Mouse (Mus musculus): ENCODE results near the gene Cbx3. TPM values are rescaled to one million over a fixed set of nuclear protein-coding genes. Genes with fewer than 3 reads are reported as not detected.
"Not testable (repeated sequence)": the region's sequence is repeated elsewhere in the genome, so short reads cannot be mapped to it uniquely, and the experiment has no call there.

Cbx3 gene
- polyA plus RNA-seq, 1 experiment from 2014 or later = 509 TPM

DNA sequence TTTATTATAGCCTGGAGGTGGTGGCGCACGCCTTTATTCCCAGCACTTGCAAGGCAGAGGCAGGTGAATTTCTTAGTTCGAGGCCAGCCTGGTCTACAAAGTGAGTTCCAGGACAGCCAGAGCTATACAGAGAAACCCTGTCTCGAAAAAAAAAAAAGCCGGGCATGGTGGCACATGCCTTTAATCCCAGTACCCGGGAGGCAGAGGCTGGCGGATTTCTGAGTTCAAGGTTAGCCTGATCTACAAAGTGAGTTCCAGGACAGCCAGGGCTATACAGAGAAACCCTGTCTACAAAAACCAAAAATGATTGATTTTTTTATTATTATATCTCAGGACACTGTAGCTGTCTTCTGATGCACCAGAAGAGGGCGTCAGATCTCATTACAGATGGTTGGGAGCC is 14.4 kb downstream of the Cbx3 start:
- H3K4me1 ChIP-seq (replicated peaks; ENCODE audit: control insufficient read depth, insufficient read depth, low read length); ATAC-seq (ENCODE audit: low read depth); H3K9ac ChIP-seq (ENCODE audit: low read length); H3K4me2 ChIP-seq (ENCODE audit: low read depth, low read length); H3K4me3 ChIP-seq (ENCODE audit: low read length); H3K27me3 ChIP-seq (ENCODE audit: control insufficient read depth, insufficient read depth, low read depth, low read length); H3K27ac ChIP-seq (ENCODE audit: low read length); H3K9me3 ChIP-seq (ENCODE audit: control insufficient read depth, low read length): not testable (repeated sequence)
- 87% methylated on average over 8 of the region's 8 CpGs for WGBS
- peaks cover 27% of the 10 kb centered on the region for H3K36me3 ChIP-seq (ENCODE audit: control insufficient read depth, insufficient read depth, low read length)

DNA sequence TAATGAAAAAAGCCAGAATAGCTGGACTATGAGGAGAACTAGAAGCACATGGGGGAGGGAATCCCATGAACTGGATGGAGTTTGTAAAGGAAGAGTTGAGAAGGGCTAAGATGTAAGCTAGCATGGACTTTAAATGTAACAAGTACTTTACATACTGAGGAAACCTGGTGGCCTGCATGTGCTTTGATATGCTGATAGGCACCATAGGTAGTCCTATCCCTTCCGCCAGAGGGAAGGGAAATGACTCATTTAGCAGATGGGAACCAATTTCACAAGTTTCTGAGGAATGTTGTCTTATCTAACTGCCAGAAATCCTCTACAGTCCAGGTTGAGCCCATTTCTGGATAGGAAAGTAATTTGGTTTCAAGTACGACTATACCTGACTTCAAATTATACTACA is 15.5 kb downstream of the Cbx3 start:
- H3K27me3 ChIP-seq (ENCODE audit: control insufficient read depth, insufficient read depth, low read depth, low read length) = no peaks in the 10 kb centered on the region
- no peak overlapping the region for H3K27ac ChIP-seq (ENCODE audit: low read length)
- 53% methylated on average over 2 of the region's 2 CpGs for WGBS
- H3K9ac ChIP-seq (ENCODE audit: low read length) = no peak overlapping the region
- no peak for ATAC-seq (ENCODE audit: low read depth)
- no peaks in the 10 kb centered on the region for H3K4me1 ChIP-seq (replicated peaks; ENCODE audit: control insufficient read depth, insufficient read depth, low read length)
- H3K4me2 ChIP-seq (ENCODE audit: low read depth, low read length) = no peak overlapping the region
- H3K4me3 ChIP-seq (ENCODE audit: low read length) = no peak overlapping the region
- H3K36me3 ChIP-seq (ENCODE audit: control insufficient read depth, insufficient read depth, low read length) = peaks cover 19% of the 10 kb centered on the region
- no peaks in the 10 kb centered on the region; the same call in none of the 2 replicates for H3K9me3 ChIP-seq (ENCODE audit: control insufficient read depth, low read length)

DNA sequence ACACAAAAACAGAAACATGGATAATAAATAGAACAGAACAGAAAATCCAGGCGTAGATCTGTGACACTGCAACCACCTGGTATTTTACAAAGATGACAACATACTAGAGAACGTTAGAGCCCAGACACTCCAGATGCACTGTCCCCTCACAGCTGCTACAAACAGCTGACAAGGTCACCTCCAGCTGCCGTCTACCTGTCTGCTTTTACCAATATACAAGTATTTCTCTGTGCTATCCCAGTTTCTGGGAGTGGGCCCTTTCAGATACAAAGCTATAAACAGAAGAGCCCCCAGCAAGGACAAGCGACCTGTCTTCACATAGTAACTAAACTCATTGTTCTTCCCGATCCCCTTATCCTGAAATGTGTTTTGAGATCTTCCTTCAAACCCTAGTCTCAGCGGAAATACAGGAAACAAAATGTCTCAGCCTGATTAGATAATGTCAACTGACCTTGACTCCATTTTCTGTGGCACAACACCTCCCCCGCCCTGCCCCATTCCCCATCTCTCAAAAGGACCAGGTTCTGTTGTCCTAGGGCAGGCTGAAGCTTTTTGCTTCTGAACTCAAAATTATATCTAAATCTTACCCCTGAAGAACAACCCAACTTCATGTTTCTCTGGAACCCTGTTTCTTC is 16.0 kb downstream of the Cbx3 start:
- peaks cover 15% of the 10 kb centered on the region for H3K36me3 ChIP-seq (ENCODE audit: control insufficient read depth, insufficient read depth, low read length)
- 41% methylated on average over 7 of the region's 7 CpGs for WGBS
- no peaks in the 10 kb centered on the region for H3K27me3 ChIP-seq (ENCODE audit: control insufficient read depth, insufficient read depth, low read depth, low read length)
- no peak overlapping the region for H3K9ac ChIP-seq (ENCODE audit: low read length)
- no peaks in the 10 kb centered on the region for H3K4me1 ChIP-seq (replicated peaks; ENCODE audit: control insufficient read depth, insufficient read depth, low read length)
- ATAC-seq (ENCODE audit: low read depth) = no peak
- H3K9me3 ChIP-seq (ENCODE audit: control insufficient read depth, low read length) = no peaks in the 10 kb centered on the region; the same call in none of the 2 replicates
- no peak overlapping the region for H3K4me2 ChIP-seq (ENCODE audit: low read depth, low read length)
- H3K4me3 ChIP-seq (ENCODE audit: low read length) = no peak overlapping the region
- no peak overlapping the region for H3K27ac ChIP-seq (ENCODE audit: low read length)

DNA sequence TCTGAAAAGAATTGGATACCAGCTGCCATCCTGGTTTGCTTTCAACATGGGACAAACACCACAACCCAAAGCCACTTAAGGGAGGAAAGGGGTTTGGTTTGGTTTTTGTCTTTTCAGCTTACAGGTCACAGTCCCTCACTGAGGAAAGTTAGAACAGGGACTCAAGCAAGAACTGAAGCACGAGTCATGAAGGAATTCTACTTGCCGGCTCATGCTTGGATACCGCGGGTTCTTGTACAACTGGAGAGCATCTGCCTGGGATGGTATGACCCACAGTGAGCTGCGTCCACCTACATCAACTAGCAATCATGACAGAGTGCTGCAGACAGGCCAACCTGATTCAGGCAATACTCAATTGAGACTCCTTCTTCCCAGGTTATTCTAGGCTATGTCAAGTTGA is 16.6 kb downstream of the Cbx3 start:
- Histone ChIP-seq H3K36me3 (ENCODE audit: control insufficient read depth, insufficient read depth, low read length) (peaks cover 12% of the 10 kb centered on the region), H3K9ac (ENCODE audit: low read length) (no peak overlapping the region), H3K4me1 (replicated peaks; ENCODE audit: control insufficient read depth, insufficient read depth, low read length) (no peaks in the 10 kb centered on the region), H3K4me2 (ENCODE audit: low read depth, low read length) (no peak overlapping the region), H3K9me3 (ENCODE audit: control insufficient read depth, low read length) (no peaks in the 10 kb centered on the region; the same call in none of the 2 replicates), H3K27me3 (ENCODE audit: control insufficient read depth, insufficient read depth, low read depth, low read length) (no peaks in the 10 kb centered on the region), H3K4me3 (ENCODE audit: low read length) (no peak overlapping the region), H3K27ac (ENCODE audit: low read length) (no peak overlapping the region)
- no peak for ATAC-seq (ENCODE audit: low read depth)
- WGBS = 86% methylated on average over 5 of the region's 5 CpGs

DNA sequence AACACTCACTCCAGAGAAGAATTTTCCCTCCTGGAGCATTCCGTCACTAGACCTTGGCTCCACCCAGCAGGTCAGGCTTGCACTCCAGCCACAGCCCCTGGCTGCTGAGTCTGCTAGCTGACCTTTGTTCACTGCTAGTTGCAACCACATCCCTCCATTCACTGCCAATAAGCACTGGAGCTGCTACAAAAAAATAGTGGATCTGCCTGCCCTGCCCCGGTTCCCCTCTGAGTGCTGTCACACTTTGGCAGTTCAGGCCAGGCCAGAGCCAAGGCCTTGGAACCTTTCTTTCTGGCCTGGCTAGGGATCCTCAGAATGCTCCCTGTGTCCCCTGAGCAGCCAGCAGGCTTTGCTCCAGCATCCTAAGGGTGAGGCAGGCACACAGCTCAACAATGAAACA is 19.6 kb downstream of the Cbx3 start:
- 40% methylated on average over 2 of the region's 2 CpGs for WGBS
- no peaks in the 10 kb centered on the region for H3K36me3 ChIP-seq (ENCODE audit: control insufficient read depth, insufficient read depth, low read length)
- H3K9me3 ChIP-seq (ENCODE audit: control insufficient read depth, low read length) = no peaks in the 10 kb centered on the region; the same call in none of the 2 replicates
- H3K4me2 ChIP-seq (ENCODE audit: low read depth, low read length) = no peak overlapping the region
- no peak overlapping the region for H3K27ac ChIP-seq (ENCODE audit: low read length)
- no peak overlapping the region for H3K9ac ChIP-seq (ENCODE audit: low read length)
- no peak overlapping the region for H3K4me3 ChIP-seq (ENCODE audit: low read length)
- no peak for ATAC-seq (ENCODE audit: low read depth)
- H3K27me3 ChIP-seq (ENCODE audit: control insufficient read depth, insufficient read depth, low read depth, low read length) = no peaks in the 10 kb centered on the region
- no peaks in the 10 kb centered on the region for H3K4me1 ChIP-seq (replicated peaks; ENCODE audit: control insufficient read depth, insufficient read depth, low read length)

DNA sequence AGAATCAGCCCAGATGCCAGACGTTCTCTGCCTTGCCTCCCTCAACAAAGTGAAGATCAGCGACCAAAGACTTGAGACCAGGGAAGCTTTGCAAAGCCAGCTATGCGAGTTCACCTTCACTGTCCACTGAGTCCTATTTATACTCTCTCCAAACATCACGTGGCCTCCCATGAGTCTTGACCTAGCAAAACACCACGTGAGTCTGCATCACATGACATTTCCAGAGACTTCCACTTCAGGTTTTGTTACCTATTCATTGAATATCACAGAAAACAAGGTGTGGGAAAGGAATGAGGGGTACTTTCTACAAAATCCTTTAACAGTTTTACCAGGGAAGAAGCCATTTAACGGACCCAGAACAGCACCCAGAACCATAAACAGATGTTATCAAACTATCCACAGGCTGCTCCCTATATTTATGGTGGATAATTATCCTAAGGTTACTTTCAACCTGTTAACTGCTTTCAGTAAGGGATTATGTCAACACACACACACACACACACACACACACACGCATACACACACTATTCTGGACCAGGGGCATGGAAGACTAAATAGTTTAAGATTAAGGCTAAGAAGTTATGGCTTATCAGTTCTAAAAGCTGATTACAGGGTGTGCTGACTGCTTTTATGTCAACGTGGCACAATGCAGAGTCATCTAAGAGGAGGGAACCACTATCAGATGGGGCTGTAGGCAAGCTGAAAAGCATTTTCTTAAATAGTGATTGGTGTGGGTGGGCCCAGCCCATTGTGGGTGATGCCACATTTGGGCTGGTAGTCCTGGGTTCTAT is 27.4 kb downstream of the Cbx3 start:
- Histone ChIP-seq H3K4me1 (replicated peaks; ENCODE audit: control insufficient read depth, insufficient read depth, low read length) (no peaks in the 10 kb centered on the region), H3K4me2 (ENCODE audit: low read depth, low read length) (no peak overlapping the region), H3K9me3 (ENCODE audit: control insufficient read depth, low read length) (no peaks in the 10 kb centered on the region), H3K4me3 (ENCODE audit: low read length) (no peak overlapping the region), H3K27me3 (ENCODE audit: control insufficient read depth, insufficient read depth, low read depth, low read length) (no peaks in the 10 kb centered on the region), H3K9ac (ENCODE audit: low read length) (no peak overlapping the region), H3K36me3 (ENCODE audit: control insufficient read depth, insufficient read depth, low read length) (no peaks in the 10 kb centered on the region), H3K27ac (ENCODE audit: low read length) (no peak overlapping the region)
- ATAC-seq (ENCODE audit: low read depth) = no peak
- WGBS = 59% methylated on average over 8 of the region's 8 CpGs

DNA sequence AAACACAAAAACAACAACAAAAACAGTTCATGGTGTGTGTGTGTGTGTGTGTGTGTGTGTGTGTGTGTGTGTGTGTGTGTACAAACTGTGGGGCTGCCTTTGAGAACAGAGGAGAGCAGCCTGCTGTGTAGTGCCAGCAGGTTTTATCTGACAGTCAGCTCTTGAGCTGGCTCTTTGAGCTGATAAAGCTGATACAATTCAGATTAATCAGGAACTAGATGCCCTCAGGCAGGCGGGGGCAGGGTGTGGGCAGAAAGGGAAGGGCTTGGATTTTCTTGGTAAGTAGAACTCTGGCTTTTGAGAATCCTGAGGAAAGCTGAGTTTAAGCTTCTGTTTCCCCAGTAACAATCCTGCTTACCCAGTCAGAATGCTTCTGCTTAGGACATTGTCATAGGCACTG is 35.5 kb downstream of the Cbx3 start:
- H3K9ac ChIP-seq (ENCODE audit: low read length) = no peak overlapping the region
- no peaks in the 10 kb centered on the region for H3K4me1 ChIP-seq (replicated peaks; ENCODE audit: control insufficient read depth, insufficient read depth, low read length)
- no peak overlapping the region for H3K4me2 ChIP-seq (ENCODE audit: low read depth, low read length)
- ATAC-seq (ENCODE audit: low read depth) = no peak
- H3K9me3 ChIP-seq (ENCODE audit: control insufficient read depth, low read length) = no peaks in the 10 kb centered on the region
- no peaks in the 10 kb centered on the region for H3K36me3 ChIP-seq (ENCODE audit: control insufficient read depth, insufficient read depth, low read length)
- H3K4me3 ChIP-seq (ENCODE audit: low read length) = no peak overlapping the region
- WGBS = 22% methylated on average over 1 of the region's 1 CpGs
- H3K27ac ChIP-seq (ENCODE audit: low read length) = no peak overlapping the region
- no peaks in the 10 kb centered on the region for H3K27me3 ChIP-seq (ENCODE audit: control insufficient read depth, insufficient read depth, low read depth, low read length)

DNA sequence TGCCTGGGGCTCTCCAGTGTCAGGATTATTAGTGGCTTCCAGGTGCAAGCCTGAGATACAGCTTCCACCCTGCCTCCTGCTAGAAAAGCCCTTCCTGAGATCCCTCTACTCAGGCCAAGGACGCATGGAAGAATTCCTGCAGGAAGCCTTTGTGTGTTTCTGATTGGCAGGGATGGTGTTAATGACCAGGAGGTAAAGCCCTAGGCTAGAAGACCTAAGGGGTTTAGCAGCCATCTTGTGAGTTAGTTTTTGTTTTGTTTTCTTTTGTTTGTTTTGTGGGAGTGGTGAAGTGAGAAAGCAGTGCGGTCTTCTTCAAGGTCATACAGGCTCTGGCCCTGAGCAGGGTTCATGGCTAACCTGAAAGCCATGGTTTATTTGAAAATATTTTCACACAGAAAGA is 37.4 kb downstream of the Cbx3 start:
- Histone ChIP-seq H3K4me2 (ENCODE audit: low read depth, low read length) (no peak overlapping the region), H3K36me3 (ENCODE audit: control insufficient read depth, insufficient read depth, low read length) (no peaks in the 10 kb centered on the region), H3K27ac (ENCODE audit: low read length) (no peak overlapping the region), H3K4me3 (ENCODE audit: low read length) (no peak overlapping the region), H3K9ac (ENCODE audit: low read length) (no peak overlapping the region), H3K27me3 (ENCODE audit: control insufficient read depth, insufficient read depth, low read depth, low read length) (no peaks in the 10 kb centered on the region), H3K9me3 (ENCODE audit: control insufficient read depth, low read length) (no peaks in the 10 kb centered on the region), H3K4me1 (replicated peaks; ENCODE audit: control insufficient read depth, insufficient read depth, low read length) (no peaks in the 10 kb centered on the region)
- ATAC-seq (ENCODE audit: low read depth) = no peak
- 62% methylated on average over 2 of the region's 2 CpGs for WGBS

DNA sequence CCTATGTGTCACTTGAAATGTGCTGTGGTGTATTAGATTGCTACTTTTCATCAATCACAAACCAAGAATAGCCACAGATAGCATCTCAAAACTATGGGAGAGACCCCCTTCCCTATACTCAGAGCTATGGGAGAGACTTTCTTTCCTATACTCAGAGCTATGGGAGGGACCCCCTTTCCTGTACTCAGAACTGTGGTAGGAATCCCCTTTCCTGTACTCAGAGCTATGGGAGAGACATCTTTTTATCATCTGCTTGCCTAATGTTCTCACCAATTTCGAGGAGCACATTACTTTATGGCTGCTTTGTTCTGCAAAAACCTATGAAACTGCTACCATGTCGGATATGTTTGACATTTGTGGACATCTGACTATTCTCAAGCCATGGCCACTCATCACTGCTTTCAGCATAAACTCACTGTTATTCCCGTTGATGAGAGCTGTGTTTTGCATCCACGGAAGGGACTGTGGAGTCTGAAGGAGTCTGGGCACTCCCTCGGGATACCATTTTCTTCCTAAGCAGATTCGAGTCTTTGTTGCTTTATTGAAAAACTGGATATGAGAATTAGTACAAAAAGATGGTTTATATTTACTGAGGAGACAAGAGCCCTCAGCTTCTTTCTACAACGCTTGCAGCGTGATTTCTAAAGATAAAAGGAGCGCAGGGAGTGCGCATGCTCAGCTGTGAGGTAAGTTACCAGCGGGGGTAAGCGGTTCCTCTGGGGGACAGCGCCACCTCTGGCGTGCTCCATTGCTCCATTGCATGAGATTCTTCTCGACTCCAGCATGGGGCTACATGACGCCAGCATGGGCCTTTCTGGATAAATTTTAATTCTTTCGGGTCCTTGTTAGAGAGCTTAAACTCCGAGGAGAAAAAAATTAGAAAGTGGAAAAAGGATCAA is 38.8 kb downstream of the Cbx3 start:
- H3K9ac ChIP-seq (ENCODE audit: low read length) = peak overlapping the region; percentile 56
- H3K4me3 ChIP-seq (ENCODE audit: low read length) = peak overlapping the region; percentile 39
- H3K4me1 ChIP-seq (replicated peaks; ENCODE audit: control insufficient read depth, insufficient read depth, low read length) = no peaks in the 10 kb centered on the region
- H3K36me3 ChIP-seq (ENCODE audit: control insufficient read depth, insufficient read depth, low read length) = no peaks in the 10 kb centered on the region
- H3K27ac ChIP-seq (ENCODE audit: low read length) = no peak overlapping the region
- no peaks in the 10 kb centered on the region for H3K27me3 ChIP-seq (ENCODE audit: control insufficient read depth, insufficient read depth, low read depth, low read length)
- peak overlapping the region; percentile 53 for H3K4me2 ChIP-seq (ENCODE audit: low read depth, low read length)
- no peaks in the 10 kb centered on the region for H3K9me3 ChIP-seq (ENCODE audit: control insufficient read depth, low read length)
- 21% methylated on average over 18 of the region's 18 CpGs for WGBS
- peak; percentile 78; the same call in 1 of the 2 replicates for ATAC-seq (ENCODE audit: low read depth)
